Mouse (Mus musculus): Measurements from ENCODE around the gene Tspan12. TPM values are rescaled to one million over a fixed set of nuclear protein-coding genes. Genes with fewer than 3 reads are reported as not detected.
A peak's percentile ranks its signal among the peaks of the same experiment; 100 is the strongest.
"Not testable (repeated sequence)": the region's sequence is repeated elsewhere in the genome, so short reads cannot be mapped to it uniquely, and the experiment has no call there.

The Tspan12 gene
- 54.0 and 55.8 TPM in 2 replicates for polyA plus RNA-seq (2015; fragmentation: Nextera tagmentation; extraction: Ambion mirVana)

- WGBS: 2% methylated on average over 13 of the region's 13 CpGs
- Histone ChIP-seq H3K4me3 (peak within 1 kb of the TSS; percentile 77), H3K36me3 (no peaks in the 10 kb centered on the region), H3K27me3 (no peaks in the 10 kb centered on the region), H3K27ac (replicated peaks) (peak within 1 kb of the TSS; percentile 80), H3K4me2 (replicated peaks) (peak within 1 kb of the TSS; percentile 86), H3K9me3 (no peaks in the 10 kb centered on the region), H3K4me1 (peaks cover 15% of the 10 kb centered on the region), H3K9ac (replicated peaks) (peak within 1 kb of the TSS; percentile 86)
- no peak; the same call in 1 of the 2 replicates for ATAC-seq (replicated peaks)
Measured at GRCm38 (mm10) chr6:21852344-21852785, at the start of gene Tspan12. TSS of gene Tspan12 (minus strand) at chr6:21852515.

- Histone ChIP-seq H3K4me1 (peaks cover 5% of the 10 kb centered on the region; the same call in 1 of the 2 replicates), H3K27me3 (no peaks in the 10 kb centered on the region), H3K36me3 (no peaks in the 10 kb centered on the region), H3K4me2 (replicated peaks) (no peak overlapping the region), H3K9me3 (no peaks in the 10 kb centered on the region), H3K4me3 (no peak overlapping the region), H3K9ac (replicated peaks) (no peak overlapping the region), H3K27ac (replicated peaks) (no peak overlapping the region)
- ATAC-seq (replicated peaks): no peak
- 70% methylated on average over 7 of the region's 7 CpGs for whole genome bisulfite sequencing
Measured at GRCm38 (mm10) chr6:21894451-21894850, 42.1 kb upstream of the Tspan12 start.

- H3K4me3 ChIP-seq: no peak overlapping the region
- H3K4me2 ChIP-seq (replicated peaks): no peak overlapping the region
- H3K9me3 ChIP-seq: no peaks in the 10 kb centered on the region
- no peaks in the 10 kb centered on the region for H3K4me1 ChIP-seq
- ATAC-seq (replicated peaks): no peak
- H3K9ac ChIP-seq (replicated peaks): no peak overlapping the region
- no peaks in the 10 kb centered on the region for H3K36me3 ChIP-seq
- no peaks in the 10 kb centered on the region for H3K27me3 ChIP-seq
- WGBS: 64% methylated on average over 2 of the region's 2 CpGs
- no peak overlapping the region for H3K27ac ChIP-seq (replicated peaks)
Measured at GRCm38 (mm10) chr6:21889101-21889500, 36.8 kb upstream of the Tspan12 start.

GRCm38 (mm10) chr6:21887971-21888370 is 35.7 kb upstream of the Tspan12 start:
- not testable (repeated sequence) for H3K4me2 ChIP-seq (replicated peaks); H3K27ac ChIP-seq (replicated peaks); H3K9ac ChIP-seq (replicated peaks); H3K36me3 ChIP-seq; ATAC-seq (replicated peaks); H3K4me1 ChIP-seq; H3K9me3 ChIP-seq; H3K4me3 ChIP-seq; H3K27me3 ChIP-seq

GRCm38 (mm10) chr6:21879496-21879895 is 27.2 kb upstream of the Tspan12 start:
- WGBS: 55% methylated on average over 6 of the region's 6 CpGs
- ATAC-seq (replicated peaks): no peak
- Histone ChIP-seq H3K36me3 (no peaks in the 10 kb centered on the region), H3K4me1 (no peaks in the 10 kb centered on the region), H3K9ac (replicated peaks) (no peak overlapping the region), H3K4me2 (replicated peaks) (no peak overlapping the region), H3K4me3 (no peak overlapping the region), H3K27ac (replicated peaks) (no peak overlapping the region), H3K27me3 (no peaks in the 10 kb centered on the region), H3K9me3 (no peaks in the 10 kb centered on the region)

GRCm38 (mm10) chr6:21867310-21867709 is 15.0 kb upstream of the Tspan12 start:
- H3K4me2 ChIP-seq (replicated peaks): no peak overlapping the region
- H3K27me3 ChIP-seq: no peaks in the 10 kb centered on the region
- no peaks in the 10 kb centered on the region for H3K4me1 ChIP-seq
- no peak overlapping the region for H3K27ac ChIP-seq (replicated peaks)
- H3K36me3 ChIP-seq: no peaks in the 10 kb centered on the region
- no peak for ATAC-seq (replicated peaks)
- WGBS: 32% methylated on average over 1 of the region's 1 CpGs
- H3K9ac ChIP-seq (replicated peaks): no peak overlapping the region
- H3K4me3 ChIP-seq: no peak overlapping the region
- H3K9me3 ChIP-seq: no peaks in the 10 kb centered on the region

- Histone ChIP-seq H3K9ac (replicated peaks) (no peak overlapping the region), H3K27me3 (no peaks in the 10 kb centered on the region), H3K4me3 (no peak overlapping the region), H3K4me1 (peaks cover 3% of the 10 kb centered on the region; the same call in 1 of the 2 replicates), H3K4me2 (replicated peaks) (no peak overlapping the region), H3K9me3 (no peaks in the 10 kb centered on the region), H3K36me3 (no peaks in the 10 kb centered on the region), H3K27ac (replicated peaks) (no peak overlapping the region)
- 52% methylated on average over 8 of the region's 8 CpGs for WGBS
- ATAC-seq (replicated peaks): no peak
Measured at GRCm38 (mm10) chr6:21864179-21864578, 11.9 kb upstream of the Tspan12 start.

GRCm38 (mm10) chr6:21863561-21863960 is 11.2 kb upstream of the Tspan12 start:
- no peak overlapping the region for H3K27ac ChIP-seq (replicated peaks)
- ATAC-seq (replicated peaks): no peak
- H3K27me3 ChIP-seq: no peaks in the 10 kb centered on the region
- no peak overlapping the region for H3K4me2 ChIP-seq (replicated peaks)
- H3K9ac ChIP-seq (replicated peaks): no peak overlapping the region
- H3K36me3 ChIP-seq: no peaks in the 10 kb centered on the region
- no peak overlapping the region for H3K4me3 ChIP-seq
- peaks cover 3% of the 10 kb centered on the region; the same call in 1 of the 2 replicates for H3K4me1 ChIP-seq
- H3K9me3 ChIP-seq: no peaks in the 10 kb centered on the region
- WGBS: 6% methylated on average over 1 of the region's 1 CpGs

GRCm38 (mm10) chr6:21861316-21861715 is 9.0 kb upstream of the Tspan12 start:
- Histone ChIP-seq H3K4me3 (no peak overlapping the region), H3K27ac (replicated peaks) (no peak overlapping the region), H3K9ac (replicated peaks) (no peak overlapping the region), H3K36me3 (no peaks in the 10 kb centered on the region), H3K9me3 (no peaks in the 10 kb centered on the region), H3K4me2 (replicated peaks) (no peak overlapping the region), H3K4me1 (peaks cover 8% of the 10 kb centered on the region), H3K27me3 (no peaks in the 10 kb centered on the region)
- 20% methylated on average over 2 of the region's 2 CpGs for WGBS
- ATAC-seq (replicated peaks): no peak

GRCm38 (mm10) chr6:21857843-21858242 is 5.5 kb upstream of the Tspan12 start:
- Histone ChIP-seq H3K4me3 (no peak overlapping the region), H3K27me3 (no peaks in the 10 kb centered on the region), H3K9ac (replicated peaks) (no peak overlapping the region), H3K9me3 (no peaks in the 10 kb centered on the region), H3K27ac (replicated peaks) (no peak overlapping the region), H3K36me3 (no peaks in the 10 kb centered on the region), H3K4me2 (replicated peaks) (peak overlapping the region; percentile 9; the same call in 1 of the 2 replicates), H3K4me1 (peaks cover 8% of the 10 kb centered on the region)
- WGBS: 7% methylated on average over 7 of the region's 7 CpGs
- ATAC-seq (replicated peaks): peak; percentile 82

GRCm38 (mm10) chr6:21855921-21856320 is 3.6 kb upstream of the Tspan12 start:
- no peaks in the 10 kb centered on the region for H3K9me3 ChIP-seq
- H3K4me3 ChIP-seq: no peak overlapping the region
- H3K9ac ChIP-seq (replicated peaks): no peak overlapping the region
- H3K4me2 ChIP-seq (replicated peaks): no peak overlapping the region
- H3K4me1 ChIP-seq: peaks cover 15% of the 10 kb centered on the region
- H3K27ac ChIP-seq (replicated peaks): no peak overlapping the region
- no peaks in the 10 kb centered on the region for H3K27me3 ChIP-seq
- no peaks in the 10 kb centered on the region for H3K36me3 ChIP-seq
- WGBS: 56% methylated on average over 7 of the region's 7 CpGs
- no peak for ATAC-seq (replicated peaks)

- WGBS: 67% methylated on average over 6 of the region's 6 CpGs
- Histone ChIP-seq H3K9me3 (no peaks in the 10 kb centered on the region), H3K27ac (replicated peaks) (no peak overlapping the region), H3K4me3 (no peak overlapping the region), H3K36me3 (no peaks in the 10 kb centered on the region), H3K9ac (replicated peaks) (no peak overlapping the region), H3K4me2 (replicated peaks) (no peak overlapping the region), H3K4me1 (peaks cover 20% of the 10 kb centered on the region), H3K27me3 (no peaks in the 10 kb centered on the region)
- no peak for ATAC-seq (replicated peaks)
Measured at GRCm38 (mm10) chr6:21853342-21853741, 1.0 kb upstream of the Tspan12 start.

- Histone ChIP-seq H3K4me2 (replicated peaks) (peak overlapping the region; percentile 86), H3K9me3 (no peaks in the 10 kb centered on the region), H3K27me3 (no peaks in the 10 kb centered on the region), H3K27ac (replicated peaks) (peak overlapping the region; percentile 80), H3K4me1 (peaks cover 15% of the 10 kb centered on the region), H3K9ac (replicated peaks) (peak overlapping the region; percentile 86), H3K4me3 (peak overlapping the region; percentile 77), H3K36me3 (no peaks in the 10 kb centered on the region)
- 1% methylated on average over 61 of the region's 62 CpGs for WGBS
- ATAC-seq (replicated peaks): peak; percentile 85
Measured at GRCm38 (mm10) chr6:21851596-21852343, 545 bp downstream of the Tspan12 start.

All from forebrain, embryonic 15.5 days (tissue).